Mouse (Mus musculus): ENCODE measurements around the gene Tgfbr2.

- TF ChIP-seq CTCF (IDR thresholded peaks at IDR 0.05; ENCODE audit: low read depth) (no peak), EP300 (IDR thresholded peaks at IDR 0.05; ENCODE audit: low read depth) (no peak; the same call in 1 of the 2 replicates)
These were observed 29.9 kb downstream of the Tgfbr2 start for GRCm38 (mm10) chr9:116145231-116145641.

Data from liver, embryonic 14.5 days (tissue).